Mouse (Mus musculus) intestine, embryonic 16.5 days (tissue): ENCODE results near the gene Itga2b. TPM values are rescaled to one million over a fixed set of nuclear protein-coding genes. Genes with fewer than 3 reads are reported as not detected.
A peak's percentile ranks its signal among the peaks of the same experiment; 100 is the strongest.
"Not testable (repeated sequence)": the region's sequence is repeated elsewhere in the genome, so short reads cannot be mapped to it uniquely, and the experiment has no call there.

ENCODE experiments used
- ATAC-seq: fragments of 200-750 bp; cut with Nextera tagmentation; 2 replicates; pipeline ENCODE4 v1.8.0; 2017; ENCODE audit warnings: moderate TSS enrichment, moderate library complexity
- H3K27ac ChIP-seq: fragments of 300-500 bp; sonication (generic); 2 replicates; pipeline ENCODE4 v1.5.1; 2014; ENCODE audit warnings: mild to moderate bottlenecking, low read length
- H3K27me3 ChIP-seq: fragments of 300-500 bp; sonication (generic); replicated peaks from 2 replicates; pipeline ENCODE4 v1.6.1; 2014; ENCODE audit warnings: low read length, control low read depth, mixed read lengths; ENCODE audit not compliant: control insufficient read depth, insufficient read depth
- H3K36me3 ChIP-seq: fragments of 300-500 bp; sonication (generic); 2 replicates; pipeline ENCODE4 v1.6.1; 2014; ENCODE audit warnings: low read length, control low read depth; ENCODE audit not compliant: control insufficient read depth, insufficient read depth
- H3K4me1 ChIP-seq: fragments of 300-500 bp; sonication (generic); 2 replicates; pipeline ENCODE4 v1.6.1; 2014; ENCODE audit warnings: low read length, control low read depth, mixed read lengths; ENCODE audit not compliant: control insufficient read depth, insufficient read depth
- H3K4me2 ChIP-seq: fragments of 300-500 bp; sonication (generic); 2 replicates; pipeline ENCODE4 v1.6.1; 2014; ENCODE audit warnings: low read depth, low read length, control low read depth
- H3K4me3 ChIP-seq: fragments of 300-500 bp; sonication (generic); 2 replicates; pipeline ENCODE4 v1.5.1; 2014; ENCODE audit warnings: mild to moderate bottlenecking, low read length
- H3K9ac ChIP-seq: fragments of 300-500 bp; sonication (generic); 2 replicates; pipeline ENCODE4 v1.6.1; 2014; ENCODE audit warnings: low read depth, low read length
- H3K9me3 ChIP-seq: fragments of 300-500 bp; sonication (generic); 2 replicates; pipeline ENCODE4 v1.6.1; 2016; ENCODE audit warnings: low read length, control low read depth; ENCODE audit not compliant: control insufficient read depth
- WGBS: fragments of 180-500 bp; shearing (Covaris S2); extraction: QIAGEN DNeasy Blood & Tissue Kit; methylation state at CpG from one replicate; pipeline ENCODE4 v1.1.7; 2014; 5-methylcytosine and 5-hydroxymethylcytosine counted together
- polyA plus RNA-seq: library from polyadenylated mRNA; unstranded; fragments of >200 nt; fragmentation: Nextera tagmentation; extraction: Ambion mirVana; gene quantifications from 2 replicates; pipeline ENCODE4 v1.2.1, GENCODE M21; 2015

Itga2b gene
- polyA plus RNA-seq, 1 experiment from 2014 or later = 3.7 TPM

- no peak overlapping the region for H3K27ac ChIP-seq
- peaks cover 15% of the 10 kb centered on the region for H3K4me1 ChIP-seq
- H3K36me3 ChIP-seq = no peaks in the 10 kb centered on the region
- no peak overlapping the region for H3K4me2 ChIP-seq
- H3K4me3 ChIP-seq = no peak overlapping the region
- no peaks in the 10 kb centered on the region for H3K9me3 ChIP-seq
- 78% methylated on average over 3 of the region's 3 CpGs for WGBS
- ATAC-seq = no peak
- no peak overlapping the region for H3K9ac ChIP-seq
- no peaks in the 10 kb centered on the region for H3K27me3 ChIP-seq
Measured at GRCm38 (mm10) chr11:102411061-102411460, 58.9 kb downstream of the Itga2b start.

GRCm38 (mm10) chr11:102410345-102410744 lies 59.6 kb downstream of the Itga2b start:
- H3K4me1 ChIP-seq = peaks cover 23% of the 10 kb centered on the region
- 87% methylated on average over 3 of the region's 3 CpGs for WGBS
- not testable (repeated sequence) for H3K9ac ChIP-seq, H3K9me3 ChIP-seq, H3K27ac ChIP-seq, H3K27me3 ChIP-seq, H3K36me3 ChIP-seq, H3K4me3 ChIP-seq, ATAC-seq, H3K4me2 ChIP-seq

- peak overlapping the region; percentile 98 for H3K27ac ChIP-seq
- no peak overlapping the region for H3K4me3 ChIP-seq
- no peak for ATAC-seq
- H3K9me3 ChIP-seq = no peaks in the 10 kb centered on the region
- H3K27me3 ChIP-seq = no peaks in the 10 kb centered on the region
- peak overlapping the region; percentile 60 for H3K9ac ChIP-seq
- H3K36me3 ChIP-seq = peaks cover 2% of the 10 kb centered on the region; the same call in 1 of the 2 replicates
- 0 out of 2 replicates have a peak overlapping the region, but pooled peaks have one; percentile 50 for H3K4me2 ChIP-seq
- 72% methylated on average over 3 of the region's 3 CpGs for WGBS
- peaks cover 27% of the 10 kb centered on the region for H3K4me1 ChIP-seq
Measured at GRCm38 (mm10) chr11:102409795-102410330, 60.1 kb downstream of the Itga2b start.

GRCm38 (mm10) chr11:102408888-102409794 lies 60.8 kb downstream of the Itga2b start:
- WGBS = 32% methylated on average over 15 of the region's 15 CpGs
- no peaks in the 10 kb centered on the region for H3K9me3 ChIP-seq
- H3K4me3 ChIP-seq = peak overlapping the region; percentile 42
- H3K4me2 ChIP-seq = peak overlapping the region; percentile 50
- peaks cover 33% of the 10 kb centered on the region for H3K4me1 ChIP-seq
- no peaks in the 10 kb centered on the region for H3K27me3 ChIP-seq
- peaks cover 6% of the 10 kb centered on the region; the same call in 1 of the 2 replicates for H3K36me3 ChIP-seq
- ATAC-seq = no peak
- peak overlapping the region; percentile 60 for H3K9ac ChIP-seq
- peak overlapping the region; percentile 98 for H3K27ac ChIP-seq

- peaks cover 33% of the 10 kb centered on the region for H3K4me1 ChIP-seq
- peak overlapping the region; percentile 74 for H3K4me2 ChIP-seq
- peaks cover 9% of the 10 kb centered on the region; the same call in 1 of the 2 replicates for H3K36me3 ChIP-seq
- ATAC-seq = peak; percentile 92
- H3K27ac ChIP-seq = peak overlapping the region; percentile 98
- H3K27me3 ChIP-seq = no peaks in the 10 kb centered on the region
- H3K9ac ChIP-seq = peak overlapping the region; percentile 95
- H3K9me3 ChIP-seq = no peaks in the 10 kb centered on the region
- WGBS = under 1% methylated on average over 32 of the region's 32 CpGs
- peak overlapping the region; percentile 92 for H3K4me3 ChIP-seq
Measured at GRCm38 (mm10) chr11:102408344-102408876, 61.5 kb downstream of the Itga2b start.

GRCm38 (mm10) chr11:102407834-102408215 lies 62.1 kb downstream of the Itga2b start, which contains the start of gene Slc25a39:
TSS of gene Slc25a39 (minus strand) at chr11:102407946.
- peak; percentile 24; the same call in 1 of the 2 replicates for ATAC-seq
- H3K9ac ChIP-seq = peak within 1 kb of the TSS; percentile 95
- no peaks in the 10 kb centered on the region for H3K9me3 ChIP-seq
- H3K4me2 ChIP-seq = peak within 1 kb of the TSS; percentile 74
- H3K27ac ChIP-seq = peak within 1 kb of the TSS; percentile 98
- H3K27me3 ChIP-seq = no peaks in the 10 kb centered on the region
- peaks cover 9% of the 10 kb centered on the region; the same call in 1 of the 2 replicates for H3K36me3 ChIP-seq
- peak within 1 kb of the TSS; percentile 92 for H3K4me3 ChIP-seq
- peaks cover 33% of the 10 kb centered on the region for H3K4me1 ChIP-seq
- under 1% methylated on average over 19 of the region's 19 CpGs for WGBS

- H3K9me3 ChIP-seq = no peaks in the 10 kb centered on the region
- peaks cover 33% of the 10 kb centered on the region for H3K4me1 ChIP-seq
- no peaks in the 10 kb centered on the region for H3K27me3 ChIP-seq
- WGBS = under 1% methylated on average over 77 of the region's 85 CpGs
- H3K4me2 ChIP-seq = peak overlapping the region; percentile 74
- H3K4me3 ChIP-seq = peak overlapping the region; percentile 92
- H3K36me3 ChIP-seq = peaks cover 9% of the 10 kb centered on the region; the same call in 1 of the 2 replicates
- peak overlapping the region; percentile 95 for H3K9ac ChIP-seq
- ATAC-seq = peak; percentile 71
- H3K27ac ChIP-seq = peak overlapping the region; percentile 98
Measured at GRCm38 (mm10) chr11:102406900-102407833, 62.8 kb downstream of the Itga2b start.

GRCm38 (mm10) chr11:102406401-102406800 lies 63.5 kb downstream of the Itga2b start:
- Histone ChIP-seq H3K4me1 (peaks cover 33% of the 10 kb centered on the region), H3K4me3 (peak overlapping the region; percentile 92), H3K27ac (peak overlapping the region; percentile 98), H3K9me3 (no peaks in the 10 kb centered on the region), H3K27me3 (no peaks in the 10 kb centered on the region), H3K9ac (peak overlapping the region; percentile 95), H3K4me2 (peak overlapping the region; percentile 74), H3K36me3 (peaks cover 9% of the 10 kb centered on the region; the same call in 1 of the 2 replicates)
- whole genome bisulfite sequencing = 9% methylated on average over 3 of the region's 3 CpGs
- ATAC-seq = no peak
